Mouse (Mus musculus): ENCODE data around the gene C2cd3.

The C2cd3 gene

GRCm38 (mm10) chr7:100497402-100497801 lies 125.4 kb downstream of the C2cd3 start:
- DNase-seq (ENCODE audit: low spot score), result no peak

GRCm38 (mm10) chr7:100497982-100498381 lies 125.9 kb downstream of the C2cd3 start:
- DNase-seq (ENCODE audit: low spot score), result no peak

- DNase-seq (ENCODE audit: low spot score), result no peak
Measured at GRCm38 (mm10) chr7:100499465-100499864, 127.4 kb downstream of the C2cd3 start.

GRCm38 (mm10) chr7:100500276-100500977 lies 128.4 kb downstream of the C2cd3 start:
- DNase-seq (ENCODE audit: low spot score), result peak; percentile 21

- DNase-seq (ENCODE audit: low spot score), result no peak
Measured at GRCm38 (mm10) chr7:100501027-100501843, 129.2 kb downstream of the C2cd3 start.

GRCm38 (mm10) chr7:100501844-100502373 lies 129.9 kb downstream of the C2cd3 start:
- DNase-seq (ENCODE audit: low spot score), result no peak

- no peak for DNase-seq (ENCODE audit: low spot score)
Measured at GRCm38 (mm10) chr7:100502374-100502922, 130.4 kb downstream of the C2cd3 start.

- DNase-seq (ENCODE audit: low spot score), result no peak
Measured at GRCm38 (mm10) chr7:100503076-100503475, 131.0 kb downstream of the C2cd3 start.

GRCm38 (mm10) chr7:100504740-100505487 lies 132.9 kb downstream of the C2cd3 start:
- DNase-seq (ENCODE audit: low spot score), result no peak

GRCm38 (mm10) chr7:100506494-100506893 lies 134.5 kb downstream of the C2cd3 start:
- no peak for DNase-seq (ENCODE audit: low spot score)

- DNase-seq (ENCODE audit: low spot score), result no peak
Measured at GRCm38 (mm10) chr7:100508670-100509069, 136.6 kb downstream of the C2cd3 start.

GRCm38 (mm10) chr7:100511602-100512001 lies 139.6 kb downstream of the C2cd3 start:
- no peak for DNase-seq (ENCODE audit: low spot score)

- no peak for DNase-seq (ENCODE audit: low spot score)
Measured at GRCm38 (mm10) chr7:100514573-100514972, 142.5 kb downstream of the C2cd3 start, which contains the start of gene Dnajb13. Gene Dnajb13, minus strand, starts transcription at chr7:100514960.
